Mouse (Mus musculus): ENCODE measurements at regions not wholly inside any gene's neighbourhood (a gene's known extent, or its start where the extent isn't known, plus 50 kb on each side); places are given as distances from the start of the nearest gene placed in this dataset.

DNA sequence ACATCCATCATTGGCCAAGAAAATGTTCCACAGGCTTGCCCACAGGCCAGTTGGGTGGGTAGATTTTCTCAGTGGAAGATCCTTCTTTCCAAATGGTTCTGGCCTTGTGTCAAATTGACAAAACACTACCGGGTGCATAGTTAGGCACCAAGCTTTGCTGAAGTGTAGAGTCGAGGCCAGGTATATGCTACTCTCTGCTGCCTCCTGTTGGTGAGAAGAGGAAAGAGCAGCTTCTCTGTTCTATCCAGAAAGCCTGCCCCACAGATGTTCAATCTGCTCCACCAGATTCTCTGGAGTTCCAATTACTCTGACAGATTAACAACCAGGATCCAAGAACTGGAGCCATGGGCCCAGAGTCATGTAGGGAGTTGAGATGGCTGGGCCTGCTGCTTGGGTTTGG is 154.4 kb upstream of the Usp24 start:
- no peak overlapping the region for H3ac ChIP-seq (ENCODE audit: control insufficient read depth, insufficient read length)
- no peak overlapping the region for H3K4me3 ChIP-seq
- H3K27me3 ChIP-seq (ENCODE audit: control insufficient read depth, insufficient read depth, insufficient read length), result no peaks in the 10 kb centered on the region
- no peaks in the 10 kb centered on the region for H3K79me2 ChIP-seq (ENCODE audit: control insufficient read depth, insufficient read depth)
- H3K36me3 ChIP-seq (ENCODE audit: control insufficient read depth, insufficient read depth), result no peaks in the 10 kb centered on the region
- TF ChIP-seq POLR2A (IDR thresholded peaks at IDR 0.05; ENCODE audit: insufficient read length, low read depth), result no peak
- no peak for TF ChIP-seq MAX (IDR thresholded peaks at IDR 0.05; ENCODE audit: low read depth)
- TF ChIP-seq TCF3 (IDR thresholded peaks at IDR 0.05; ENCODE audit: insufficient read length, low read depth), result no peak
- TF ChIP-seq SRF (IDR thresholded peaks at IDR 0.05; ENCODE audit: control insufficient read depth, insufficient read length, low read depth), result no peak
- no peak for TF ChIP-seq E2F4 (IDR thresholded peaks at IDR 0.05; ENCODE audit: insufficient read depth)
- TF ChIP-seq CEBPB (IDR thresholded peaks at IDR 0.05; ENCODE audit: insufficient read depth, poor library complexity, severe bottlenecking), result no peak
- no peak for TF ChIP-seq USF1 (IDR thresholded peaks at IDR 0.05; ENCODE audit: low read depth)
- TF ChIP-seq POLR2AphosphoS2 (IDR thresholded peaks at IDR 0.05; ENCODE audit: insufficient read length, low read depth), result no peak
- TF ChIP-seq REST (IDR thresholded peaks at IDR 0.05; ENCODE audit: insufficient read depth, insufficient read length), result no peak
- no peak for TF ChIP-seq MYOG (IDR thresholded peaks at IDR 0.05; ENCODE audit: control insufficient read depth in 1 of 3, insufficient read depth in 1 of 3, insufficient read length in 2 of 3, low read depth in 2 of 3)
- TF ChIP-seq MYOD1 (IDR thresholded peaks at IDR 0.05; ENCODE audit: control insufficient read depth in 1 of 3, insufficient read length in 2 of 3, low read depth in 2 of 3), result no peak
- no peak for TF ChIP-seq TCF12 (IDR thresholded peaks at IDR 0.05; ENCODE audit: insufficient read depth, poor library complexity, severe bottlenecking)
- no peak overlapping the region for H3K4me2 ChIP-seq (ENCODE audit: low read depth)

GRCm38 (mm10) chr4:106162551-106162950 is 153.5 kb upstream of the Usp24 start:
- Histone ChIP-seq H3K36me3 (ENCODE audit: control insufficient read depth, insufficient read depth) (no peaks in the 10 kb centered on the region), H3ac (ENCODE audit: control insufficient read depth, insufficient read length) (no peak overlapping the region), H3K4me2 (ENCODE audit: low read depth) (no peak overlapping the region), H3K27me3 (ENCODE audit: control insufficient read depth, insufficient read depth, insufficient read length) (no peaks in the 10 kb centered on the region), H3K79me2 (ENCODE audit: control insufficient read depth, insufficient read depth) (no peaks in the 10 kb centered on the region), H3K4me3 (no peak overlapping the region)
- no peak for TF ChIP-seq SRF (IDR thresholded peaks at IDR 0.05; ENCODE audit: control insufficient read depth, insufficient read length, low read depth)
- TF ChIP-seq CEBPB (IDR thresholded peaks at IDR 0.05; ENCODE audit: insufficient read depth, poor library complexity, severe bottlenecking), result no peak
- TF ChIP-seq MYOD1 (IDR thresholded peaks at IDR 0.05; ENCODE audit: control insufficient read depth in 1 of 3, insufficient read length in 2 of 3, low read depth in 2 of 3), result no peak
- no peak for TF ChIP-seq TCF12 (IDR thresholded peaks at IDR 0.05; ENCODE audit: insufficient read depth, poor library complexity, severe bottlenecking)
- TF ChIP-seq POLR2AphosphoS2 (IDR thresholded peaks at IDR 0.05; ENCODE audit: insufficient read length, low read depth), result no peak

- TF ChIP-seq MYOD1 (IDR thresholded peaks at IDR 0.05; ENCODE audit: control insufficient read depth in 1 of 3, insufficient read length in 2 of 3, low read depth in 2 of 3) (no peak), REST (IDR thresholded peaks at IDR 0.05; ENCODE audit: insufficient read depth, insufficient read length) (no peak), CEBPB (IDR thresholded peaks at IDR 0.05; ENCODE audit: insufficient read depth, poor library complexity, severe bottlenecking) (no peak), TCF3 (IDR thresholded peaks at IDR 0.05; ENCODE audit: insufficient read length, low read depth) (no peak), POLR2AphosphoS2 (IDR thresholded peaks at IDR 0.05; ENCODE audit: insufficient read length, low read depth) (no peak), POLR2A (IDR thresholded peaks at IDR 0.05; ENCODE audit: insufficient read length, low read depth) (no peak), E2F4 (IDR thresholded peaks at IDR 0.05; ENCODE audit: insufficient read depth) (no peak), MAX (IDR thresholded peaks at IDR 0.05; ENCODE audit: low read depth) (no peak)
- H3ac ChIP-seq (ENCODE audit: control insufficient read depth, insufficient read length), result no peak overlapping the region
- H3K27me3 ChIP-seq (ENCODE audit: control insufficient read depth, insufficient read depth, insufficient read length), result no peaks in the 10 kb centered on the region
- H3K4me2 ChIP-seq (ENCODE audit: low read depth), result no peak overlapping the region
- H3K36me3 ChIP-seq (ENCODE audit: control insufficient read depth, insufficient read depth), result no peaks in the 10 kb centered on the region
- no peak overlapping the region for H3K4me3 ChIP-seq
- no peaks in the 10 kb centered on the region for H3K79me2 ChIP-seq (ENCODE audit: control insufficient read depth, insufficient read depth)
Observed at GRCm38 (mm10) chr4:106163220-106163619, 152.8 kb upstream of the Usp24 start.

- Histone ChIP-seq H3K27me3 (ENCODE audit: control insufficient read depth, insufficient read depth, insufficient read length) (no peaks in the 10 kb centered on the region), H3ac (ENCODE audit: control insufficient read depth, insufficient read length) (no peak overlapping the region), H3K4me3 (no peak overlapping the region), H3K79me2 (ENCODE audit: control insufficient read depth, insufficient read depth) (no peaks in the 10 kb centered on the region), H3K36me3 (ENCODE audit: control insufficient read depth, insufficient read depth) (no peaks in the 10 kb centered on the region), H3K4me2 (ENCODE audit: low read depth) (no peak overlapping the region)
- no peak for TF ChIP-seq MYOG (IDR thresholded peaks at IDR 0.05; ENCODE audit: control insufficient read depth in 1 of 3, insufficient read depth in 1 of 3, insufficient read length in 2 of 3, low read depth in 2 of 3)
- TF ChIP-seq E2F4 (IDR thresholded peaks at IDR 0.05; ENCODE audit: insufficient read depth), result no peak
Observed at GRCm38 (mm10) chr4:106167716-106168115, 148.3 kb upstream of the Usp24 start.

GRCm38 (mm10) chr4:106168741-106169140 is 147.3 kb upstream of the Usp24 start:
- TF ChIP-seq CEBPB (IDR thresholded peaks at IDR 0.05; ENCODE audit: insufficient read depth, poor library complexity, severe bottlenecking) (no peak), MYOD1 (IDR thresholded peaks at IDR 0.05; ENCODE audit: control insufficient read depth in 1 of 3, insufficient read length in 2 of 3, low read depth in 2 of 3) (peak in 2 of 3 experiments; percentile 11 to 38), REST (IDR thresholded peaks at IDR 0.05; ENCODE audit: insufficient read depth, insufficient read length) (no peak), E2F4 (IDR thresholded peaks at IDR 0.05; ENCODE audit: insufficient read depth) (no peak), POLR2A (IDR thresholded peaks at IDR 0.05; ENCODE audit: insufficient read length, low read depth) (no peak)
- Histone ChIP-seq H3K4me2 (ENCODE audit: low read depth) (no peak overlapping the region), H3K79me2 (ENCODE audit: control insufficient read depth, insufficient read depth) (no peaks in the 10 kb centered on the region), H3K36me3 (ENCODE audit: control insufficient read depth, insufficient read depth) (no peaks in the 10 kb centered on the region), H3K4me3 (no peak overlapping the region), H3K27me3 (ENCODE audit: control insufficient read depth, insufficient read depth, insufficient read length) (no peaks in the 10 kb centered on the region), H3ac (ENCODE audit: control insufficient read depth, insufficient read length) (no peak overlapping the region)

All from myocyte (in vitro differentiated cells).